Mouse (Mus musculus) embryonic fibroblast, embryonic 13.5 days (primary cell): ENCODE data around the gene Polr2b.

Experiments
- CTCF ChIP-seq: IDR thresholded peaks from 2 replicates; pipeline ENCODE4 v1.5.1; 2011; ENCODE audit warnings: mild to moderate bottlenecking, control low read depth, low read length, moderate library complexity, borderline replicate concordance; ENCODE audit not compliant: insufficient read depth
- POLR2A ChIP-seq: IDR thresholded peaks from 2 replicates; pipeline ENCODE4 v1.6.1; 2011; ENCODE audit warnings: low read depth, mild to moderate bottlenecking, control low read depth, low read length, moderate library complexity

- no peak for TF ChIP-seq CTCF
- TF ChIP-seq POLR2A, result no peak
These were observed 15.0 kb downstream of the Polr2b start for GRCm38 (mm10) chr5:77324936-77325335.
